Comparison of ENCODE assay signal across 10 mouse cellular contexts in the genomic region with DNA sequence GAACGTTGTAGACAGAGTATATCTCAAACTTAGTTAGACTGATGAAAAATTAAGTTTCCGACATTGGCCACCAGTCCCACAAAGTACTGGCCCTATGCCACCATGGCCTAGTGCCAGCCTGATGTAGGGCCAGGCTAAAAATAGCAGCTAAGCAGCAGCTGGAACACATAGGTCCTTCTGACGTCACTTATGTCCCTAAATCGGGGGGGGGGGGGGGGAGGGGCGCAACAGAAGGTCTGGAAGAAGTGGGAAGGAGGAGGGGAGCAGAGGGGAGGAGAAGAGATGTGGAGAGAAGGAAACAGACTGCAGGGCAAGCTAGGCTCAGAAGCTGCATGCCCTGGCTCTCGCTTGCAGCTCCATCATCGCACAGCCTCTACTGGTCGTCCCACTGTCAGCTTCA.
A peak's percentile ranks its signal among the peaks of the same experiment; 100 is the strongest.
DNase-seq lines count a peak whose midpoint lies in the region; ATAC-seq and TF ChIP-seq lines count a peak whose summit lies in the region.
"Had no signal": no experiment of that assay in that cellular context is flagged by ENCODE, and none has a peak within 500 bp of the region (broad histone marks: within the 10 kb centered on the region; RNA-seq: fewer than 3 reads in every experiment).

No protein-coding gene starts in this region.

- H3K4me1 ChIP-seq in liver, postnatal 0 days (ENCODE audit: insufficient read depth), result no peaks in the 10 kb centered on the region
- H3K4me1 ChIP-seq in lung, postnatal 0 days (ENCODE audit: insufficient read depth, low read depth, low read length), result no peaks in the 10 kb centered on the region
- peaks cover 4% of the 10 kb centered on the region; the same call in 1 of the 2 replicates for H3K4me1 ChIP-seq in midbrain, embryonic 11.5 days (ENCODE audit: control insufficient read depth, insufficient read depth, low read length)

- H3K27me3 ChIP-seq in liver, postnatal 0 days (ENCODE audit: insufficient read depth, low read length), result no peaks in the 10 kb centered on the region
- H3K27me3 ChIP-seq in lung, postnatal 0 days (replicated peaks; ENCODE audit: insufficient read depth, low read length), result no peaks in the 10 kb centered on the region
- no peaks in the 10 kb centered on the region for H3K27me3 ChIP-seq in midbrain, embryonic 11.5 days (ENCODE audit: control insufficient read depth, insufficient read depth, low read length)
- H3K27me3 ChIP-seq: embryonic facial prominence, embryonic 13.5 days; neural tube, embryonic 12.5 days had no signal

- DNase-seq in liver, postnatal 0 days, result peak; percentile 44
- DNase-seq in liver, result no peak
- peak; percentile 68 for DNase-seq in brain, embryonic 14.5 days (ENCODE audit: low read depth)
- DNase-seq in heart, postnatal 10 days, result peak; percentile 83
- DNase-seq in lung, postnatal 0 days (ENCODE audit: low spot score), result peak; percentile 86
- no peak for DNase-seq in layer of hippocampus, adult 9-10 months (ENCODE audit: low spot score)
- no peak for DNase-seq in urinary bladder, postnatal 25 days (ENCODE audit: low spot score)
- no peak for DNase-seq in midbrain, embryonic 11.5 days (ENCODE audit: low spot score, missing footprints)

- no peak overlapping the region for H3K4me3 ChIP-seq in liver, postnatal 0 days (ENCODE audit: low read depth, low read length)
- no peak overlapping the region for H3K4me3 ChIP-seq in lung, postnatal 0 days (ENCODE audit: low read depth, low read length)
- no peak overlapping the region for H3K4me3 ChIP-seq in midbrain, embryonic 11.5 days (ENCODE audit: low read depth, low read length)
- H3K4me3 ChIP-seq: embryonic facial prominence, embryonic 13.5 days; neural tube, embryonic 12.5 days had no signal

- WGBS in liver, postnatal 0 days (ENCODE audit: insufficient replicate concordance), result 60% methylated on average over 7 of the region's 8 CpGs
- WGBS in lung, postnatal 0 days, result 32% methylated on average over 6 of the region's 8 CpGs
- WGBS in midbrain, embryonic 11.5 days, result 87% methylated on average over 7 of the region's 8 CpGs

- no peak for TF ChIP-seq CTCF in liver, postnatal 0 days (IDR thresholded peaks at IDR 0.05; ENCODE audit: low read depth)
- no peak for TF ChIP-seq CTCF in brain, embryonic 14.5 days (IDR thresholded peaks at IDR 0.05; ENCODE audit: borderline replicate concordance, extremely low read depth, insufficient read depth, insufficient read length)
- TF ChIP-seq CTCF in lung, postnatal 0 days (IDR thresholded peaks at IDR 0.05), result no peak

- no peak overlapping the region for H3K4me2 ChIP-seq in liver, postnatal 0 days (ENCODE audit: low read depth, low read length)
- no peak overlapping the region for H3K4me2 ChIP-seq in lung, postnatal 0 days (replicated peaks; ENCODE audit: low read depth, low read length)
- H3K4me2 ChIP-seq in midbrain, embryonic 11.5 days, result no peak overlapping the region
- H3K4me2 ChIP-seq: embryonic facial prominence, embryonic 13.5 days; neural tube, embryonic 12.5 days had no signal

- intact Hi-C loops in heart, postnatal 10 days (cut with DNase I), result no loop called here

- no peak for TF ChIP-seq EP300 in liver, postnatal 0 days (IDR thresholded peaks at IDR 0.05; ENCODE audit: low read depth)
- peak; percentile 53 for TF ChIP-seq EP300 in lung, postnatal 0 days (IDR thresholded peaks at IDR 0.05)

- TF ChIP-seq POLR2A in brain, embryonic 14.5 days (IDR thresholded peaks at IDR 0.05; ENCODE audit: borderline replicate concordance, extremely low read depth, insufficient read depth, insufficient read length, poor library complexity, severe bottlenecking), result no peak

- ATAC-seq in liver, postnatal 0 days, result peak; percentile 40; the same call in 1 of the 2 replicates
- peak; percentile 75 for ATAC-seq in lung, postnatal 0 days
- no peak for ATAC-seq in midbrain, embryonic 11.5 days (ENCODE audit: low FRiP score)

- H3K9me3 ChIP-seq in liver, postnatal 0 days (ENCODE audit: low read length), result no peaks in the 10 kb centered on the region
- H3K9me3 ChIP-seq in lung, postnatal 0 days (ENCODE audit: low read length), result no peaks in the 10 kb centered on the region
- H3K9me3 ChIP-seq in midbrain, embryonic 11.5 days (ENCODE audit: control insufficient read depth, low read length), result peaks cover 3% of the 10 kb centered on the region; the same call in 1 of the 2 replicates
- H3K9me3 ChIP-seq: neural tube, embryonic 12.5 days had no signal

- no peak overlapping the region for H3K27ac ChIP-seq in liver, postnatal 0 days (ENCODE audit: low read depth)
- H3K27ac ChIP-seq in lung, postnatal 0 days (ENCODE audit: low read length), result no peak overlapping the region
- no peak overlapping the region for H3K27ac ChIP-seq in midbrain, embryonic 11.5 days (ENCODE audit: low read depth, low read length)
- H3K27ac ChIP-seq: embryonic facial prominence, embryonic 13.5 days; neural tube, embryonic 12.5 days had no signal

- H3K9ac ChIP-seq in liver, postnatal 0 days (replicated peaks), result no peak overlapping the region
- no peak overlapping the region for H3K9ac ChIP-seq in lung, postnatal 0 days (replicated peaks; ENCODE audit: low read depth)
- no peak overlapping the region for H3K9ac ChIP-seq in midbrain, embryonic 11.5 days (ENCODE audit: low read length)
- H3K9ac ChIP-seq: embryonic facial prominence, embryonic 13.5 days; neural tube, embryonic 12.5 days had no signal

- no peaks in the 10 kb centered on the region for H3K36me3 ChIP-seq in liver, postnatal 0 days (replicated peaks; ENCODE audit: insufficient read depth, low read length)
- H3K36me3 ChIP-seq in lung, postnatal 0 days (ENCODE audit: insufficient read depth, low read length), result no peaks in the 10 kb centered on the region
- no peaks in the 10 kb centered on the region for H3K36me3 ChIP-seq in midbrain, embryonic 11.5 days (ENCODE audit: control insufficient read depth, insufficient read depth, low read length)
- H3K36me3 ChIP-seq: embryonic facial prominence, embryonic 13.5 days had no signal

Comparison
In these comparisons a context has a peak if more than half of its experiments do, and no peak if none do; other contexts are left out.
1. DNase-seq: peak in liver, postnatal 0 days (single experiment), brain, embryonic 14.5 days (single experiment), heart, postnatal 10 days (2 of 2) and lung, postnatal 0 days (single experiment); none in liver (single experiment), layer of hippocampus, adult 9-10 months (single experiment), urinary bladder, postnatal 25 days (single experiment) and midbrain, embryonic 11.5 days (single experiment).